Mouse (Mus musculus) erythroblast, embryonic 14.5 days (primary cell): ENCODE data around the gene Tsen2.

Experiments
- GATA1 ChIP-seq: IDR thresholded peaks from 2 replicates; pipeline ENCODE4 v1.6.1; 2012; ENCODE audit warnings: low read length, inconsistent platforms, mixed read lengths
- TAL1 ChIP-seq: IDR thresholded peaks from 3 replicates; pipeline ENCODE4 v1.6.1; 2012; ENCODE audit warnings: low read length, inconsistent platforms, mixed read lengths

DNA sequence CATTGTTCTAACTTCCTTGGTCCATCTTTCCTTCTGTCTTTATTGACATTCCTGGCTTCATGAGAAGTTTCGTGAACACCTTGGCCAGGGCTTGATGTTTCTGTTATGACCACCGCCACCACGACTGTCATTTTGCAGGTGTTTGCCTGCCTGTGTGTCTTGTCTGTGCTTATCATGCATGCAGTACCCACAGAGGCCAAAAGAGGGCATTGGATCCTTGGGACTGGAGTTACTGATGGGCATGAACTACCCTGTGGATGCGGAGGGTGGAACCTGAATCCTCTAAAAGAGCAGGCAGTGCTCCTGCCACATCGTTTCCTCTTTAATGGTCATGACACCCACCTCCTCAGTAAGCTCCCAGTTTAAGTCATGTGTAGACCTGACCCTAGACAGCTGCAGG, 1.8 kb downstream of the Tsen2 start:
- TF ChIP-seq GATA1, result no peak
- TF ChIP-seq TAL1, result no peak
